Mouse (Mus musculus): Measurements from ENCODE around the gene Ulk1. TPM values are rescaled to one million over a fixed set of nuclear protein-coding genes. Genes with fewer than 3 reads are reported as not detected.
"Not testable (repeated sequence)": the region's sequence is repeated elsewhere in the genome, so short reads cannot be mapped to it uniquely, and the experiment has no call there.

Ulk1 gene
- polyA plus RNA-seq, 1 experiment from 2014 or later: 6.5 TPM

DNA sequence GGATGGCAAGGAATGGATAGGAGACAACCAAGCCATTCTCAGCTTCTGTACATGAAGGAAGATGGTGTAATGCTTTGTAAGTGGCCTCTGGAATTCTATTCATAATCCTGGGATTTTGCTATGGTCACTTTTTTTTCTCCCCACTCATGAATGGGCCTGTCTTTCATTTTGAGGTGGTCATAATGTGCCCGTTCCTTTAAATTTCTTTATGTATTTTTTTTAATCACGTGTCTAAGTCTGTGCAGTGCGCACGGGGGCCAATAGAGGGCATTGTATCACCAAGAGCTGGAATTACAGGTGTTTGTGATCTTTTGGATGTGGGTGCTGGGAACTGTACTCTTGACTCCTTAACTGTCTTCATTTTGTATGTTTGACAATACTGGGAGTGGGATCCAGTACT is 30.6 kb upstream of the Ulk1 start:
- DNase-seq (ENCODE audit: low spot score) (peak; percentile 47), ATAC-seq (ENCODE audit: low FRiP score, low TSS enrichment) (0 out of 2 replicates have a peak, but pooled peaks have one; percentile 0)
- TF ChIP-seq CTCF (IDR thresholded peaks at IDR 0.05; ENCODE audit: low read depth): peak; percentile 72
- no peak for TF ChIP-seq EP300 (optimal IDR thresholded peaks at IDR 0.05)
- peaks cover 3% of the 10 kb centered on the region; the same call in 1 of the 2 replicates for H3K4me1 ChIP-seq (replicated peaks; ENCODE audit: control insufficient read depth, insufficient read depth)
- H3K4me2 ChIP-seq (replicated peaks; ENCODE audit: low read depth): peak overlapping the region; percentile 74
- H3K4me3 ChIP-seq (ENCODE audit: low read depth, low read length): peak overlapping the region; percentile 75
- H3K27me3 ChIP-seq (ENCODE audit: control insufficient read depth, insufficient read depth, low read length): no peaks in the 10 kb centered on the region
- no peaks in the 10 kb centered on the region for H3K36me3 ChIP-seq (ENCODE audit: control insufficient read depth, insufficient read depth, low read length)
- no peaks in the 10 kb centered on the region for H3K9me3 ChIP-seq (ENCODE audit: control insufficient read depth, low read length)
- 5% methylated on average over 4 of the region's 4 CpGs for WGBS
- peak overlapping the region; percentile 64 for H3K9ac ChIP-seq (ENCODE audit: low read length)
- peak overlapping the region; percentile 67 for H3K27ac ChIP-seq (replicated peaks)

DNA sequence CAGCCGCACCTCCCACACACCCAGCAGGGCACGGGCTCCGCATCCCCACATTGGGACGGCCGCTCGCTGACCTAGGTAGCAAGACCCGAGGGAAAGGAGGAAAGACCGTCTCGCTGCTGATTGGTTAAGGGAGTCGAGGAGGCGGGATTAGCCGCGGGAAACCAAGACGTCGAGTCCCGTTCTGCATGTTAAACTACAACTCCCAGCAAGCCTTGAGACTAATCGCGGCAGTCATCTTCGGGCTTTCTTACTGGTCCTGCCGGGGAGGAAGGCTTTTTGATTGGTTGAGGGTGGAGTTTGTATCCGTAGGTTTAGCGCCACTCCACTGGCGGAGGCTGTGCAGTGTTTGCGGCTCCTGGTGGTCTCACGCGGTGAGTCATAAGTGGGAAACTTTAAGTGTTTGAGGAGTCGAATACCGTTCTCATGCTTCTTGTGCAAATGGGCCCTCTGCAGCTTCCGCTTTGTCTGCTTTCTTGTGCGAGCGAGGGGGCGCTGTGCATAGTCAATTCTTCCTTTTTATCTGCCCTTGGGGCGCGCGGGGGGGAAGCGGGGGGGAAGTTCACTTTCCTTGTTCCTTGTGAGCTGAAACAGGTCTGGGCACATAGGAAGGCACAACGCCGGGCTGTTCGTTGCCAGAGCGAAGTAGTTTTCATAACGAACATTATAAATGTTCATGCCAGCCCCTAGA is 29.9 kb upstream of the Ulk1 start, which contains the start of the genes Hscb and Chek2:
TSS of gene Hscb (minus strand) at position 100 of the 688 bp plus-strand sequence.
TSS of gene Chek2 (plus strand) at position 302 of the 688 bp plus-strand sequence.
- Histone ChIP-seq H3K27me3 (ENCODE audit: control insufficient read depth, insufficient read depth, low read length) (no peaks in the 10 kb centered on the region), H3K9me3 (ENCODE audit: control insufficient read depth, low read length) (no peaks in the 10 kb centered on the region), H3K27ac (replicated peaks) (peak within 1 kb of the TSS; percentile 84), H3K4me3 (ENCODE audit: low read depth, low read length) (peak within 1 kb of the TSS; percentile 75), H3K4me1 (replicated peaks; ENCODE audit: control insufficient read depth, insufficient read depth) (peaks cover 3% of the 10 kb centered on the region; the same call in 1 of the 2 replicates), H3K4me2 (replicated peaks; ENCODE audit: low read depth) (peak within 1 kb of the TSS; percentile 95), H3K36me3 (ENCODE audit: control insufficient read depth, insufficient read depth, low read length) (no peaks in the 10 kb centered on the region), H3K9ac (ENCODE audit: low read length) (peak within 1 kb of the TSS; percentile 73)
- under 1% methylated on average over 41 of the region's 41 CpGs for WGBS
- DNase-seq (ENCODE audit: low spot score) (peak; percentile 96), ATAC-seq (ENCODE audit: low FRiP score, low TSS enrichment) (peak; percentile 98)
- TF ChIP-seq CTCF (IDR thresholded peaks at IDR 0.05; ENCODE audit: low read depth) (peak; percentile 68), EP300 (optimal IDR thresholded peaks at IDR 0.05) (no peak)

DNA sequence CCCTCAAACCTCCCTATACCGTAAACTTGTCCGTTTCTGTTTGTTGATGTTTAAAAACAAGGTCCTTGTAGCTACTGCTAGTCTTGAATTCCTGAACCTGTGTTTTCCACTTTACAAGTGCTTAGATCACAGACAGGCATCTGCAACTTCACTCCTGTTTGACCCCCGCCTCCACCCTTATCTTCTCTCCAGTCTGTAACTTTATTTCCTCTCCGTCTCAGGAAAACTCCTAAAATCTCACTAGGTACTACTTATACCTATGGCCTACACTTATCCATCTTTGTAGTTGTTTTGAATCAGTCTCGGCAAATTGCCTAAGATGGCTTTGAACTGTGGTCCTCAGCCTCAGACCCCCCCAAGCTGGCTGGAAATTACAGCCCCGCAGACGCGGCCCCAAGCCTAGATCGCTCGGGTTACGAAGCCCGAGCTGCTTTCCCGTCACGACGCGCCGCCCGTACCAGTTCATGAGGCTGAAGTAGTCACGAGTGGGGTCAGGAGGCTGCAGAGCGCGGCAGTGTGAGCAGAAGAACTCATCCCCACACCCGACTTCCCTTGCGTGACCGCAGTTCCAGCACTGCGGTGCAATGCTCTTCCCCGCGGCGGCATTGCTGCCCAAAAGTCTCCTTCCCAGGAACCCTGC is 29.3 kb upstream of the Ulk1 start:
- Histone ChIP-seq H3K9ac (ENCODE audit: low read length) (peak overlapping the region; percentile 73), H3K36me3 (ENCODE audit: control insufficient read depth, insufficient read depth, low read length) (no peaks in the 10 kb centered on the region), H3K4me3 (ENCODE audit: low read depth, low read length) (peak overlapping the region; percentile 75), H3K4me2 (replicated peaks; ENCODE audit: low read depth) (peak overlapping the region; percentile 95), H3K4me1 (replicated peaks; ENCODE audit: control insufficient read depth, insufficient read depth) (peaks cover 3% of the 10 kb centered on the region; the same call in 1 of the 2 replicates), H3K27ac (replicated peaks) (peak overlapping the region; percentile 84), H3K27me3 (ENCODE audit: control insufficient read depth, insufficient read depth, low read length) (no peaks in the 10 kb centered on the region), H3K9me3 (ENCODE audit: control insufficient read depth, low read length) (no peaks in the 10 kb centered on the region)
- ATAC-seq (ENCODE audit: low FRiP score, low TSS enrichment) (peak; percentile 72), DNase-seq (ENCODE audit: low spot score) (no peak)
- no peak for TF ChIP-seq CTCF (IDR thresholded peaks at IDR 0.05; ENCODE audit: low read depth)
- TF ChIP-seq EP300 (optimal IDR thresholded peaks at IDR 0.05): no peak
- 5% methylated on average over 28 of the region's 28 CpGs for WGBS

DNA sequence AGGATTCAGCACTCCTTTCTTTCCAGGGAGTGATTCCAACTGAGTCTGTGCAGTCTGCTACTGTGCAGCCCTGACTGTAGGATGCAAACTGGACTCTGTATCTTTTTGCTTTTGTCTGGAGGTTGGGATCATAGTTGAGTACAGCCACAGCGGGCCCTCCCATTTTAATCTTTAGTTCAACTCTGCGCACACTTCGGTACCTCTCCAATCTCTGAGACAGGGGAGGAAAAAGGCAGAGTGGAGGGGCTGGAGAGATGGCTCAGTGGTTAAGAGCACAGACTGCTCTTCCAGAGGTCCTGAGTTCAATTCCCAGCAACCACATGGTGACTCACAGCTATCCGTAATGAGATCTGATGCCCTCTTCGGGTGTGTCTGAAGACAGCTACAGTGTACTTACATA is 28.1 kb upstream of the Ulk1 start:
- not testable (repeated sequence) for DNase-seq (ENCODE audit: low spot score); H3K9ac ChIP-seq (ENCODE audit: low read length); H3K4me2 ChIP-seq (replicated peaks; ENCODE audit: low read depth); ATAC-seq (ENCODE audit: low FRiP score, low TSS enrichment); H3K36me3 ChIP-seq (ENCODE audit: control insufficient read depth, insufficient read depth, low read length); H3K4me1 ChIP-seq (replicated peaks; ENCODE audit: control insufficient read depth, insufficient read depth); H3K27me3 ChIP-seq (ENCODE audit: control insufficient read depth, insufficient read depth, low read length); H3K9me3 ChIP-seq (ENCODE audit: control insufficient read depth, low read length); H3K27ac ChIP-seq (replicated peaks); H3K4me3 ChIP-seq (ENCODE audit: low read depth, low read length)
- 84% methylated on average over 5 of the region's 5 CpGs for WGBS

DNA sequence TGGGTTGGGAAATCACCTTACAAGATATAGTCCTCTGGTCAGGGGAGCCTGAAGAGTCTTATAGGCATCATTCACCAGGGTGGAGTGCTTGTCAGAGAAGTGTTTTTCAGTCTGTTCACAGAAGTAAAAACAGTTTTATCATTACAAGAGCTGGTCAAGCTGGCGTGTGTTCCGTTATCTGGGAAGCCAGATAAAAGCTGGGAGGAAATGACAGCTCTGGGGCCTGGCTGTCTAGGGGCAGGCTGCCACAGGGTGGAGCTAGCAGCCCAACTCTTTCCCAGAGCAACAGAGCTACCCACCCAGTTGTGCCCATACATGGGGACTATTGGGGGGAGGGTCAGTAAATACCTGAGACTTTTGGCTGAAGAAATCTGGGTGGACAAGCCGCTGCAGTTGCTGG is 26.1 kb upstream of the Ulk1 start:
- Histone ChIP-seq H3K4me3 (ENCODE audit: low read depth, low read length) (no peak overlapping the region), H3K4me1 (replicated peaks; ENCODE audit: control insufficient read depth, insufficient read depth) (peaks cover 3% of the 10 kb centered on the region; the same call in 1 of the 2 replicates), H3K9ac (ENCODE audit: low read length) (no peak overlapping the region), H3K9me3 (ENCODE audit: control insufficient read depth, low read length) (no peaks in the 10 kb centered on the region), H3K4me2 (replicated peaks; ENCODE audit: low read depth) (no peak overlapping the region), H3K36me3 (ENCODE audit: control insufficient read depth, insufficient read depth, low read length) (no peaks in the 10 kb centered on the region; the same call in 1 of the 2 replicates), H3K27ac (replicated peaks) (no peak overlapping the region), H3K27me3 (ENCODE audit: control insufficient read depth, insufficient read depth, low read length) (no peaks in the 10 kb centered on the region)
- ATAC-seq (ENCODE audit: low FRiP score, low TSS enrichment) (no peak), DNase-seq (ENCODE audit: low spot score) (peak; percentile 45)
- no peak for TF ChIP-seq EP300 (optimal IDR thresholded peaks at IDR 0.05)
- TF ChIP-seq CTCF (IDR thresholded peaks at IDR 0.05; ENCODE audit: low read depth): peak; percentile 82
- 21% methylated on average over 3 of the region's 3 CpGs for WGBS

Measured in stomach, postnatal 0 days (tissue).